Mouse (Mus musculus): ENCODE data around the gene Strn.
A peak's percentile ranks its signal among the peaks of the same experiment; 100 is the strongest.

Gene Strn

DNA sequence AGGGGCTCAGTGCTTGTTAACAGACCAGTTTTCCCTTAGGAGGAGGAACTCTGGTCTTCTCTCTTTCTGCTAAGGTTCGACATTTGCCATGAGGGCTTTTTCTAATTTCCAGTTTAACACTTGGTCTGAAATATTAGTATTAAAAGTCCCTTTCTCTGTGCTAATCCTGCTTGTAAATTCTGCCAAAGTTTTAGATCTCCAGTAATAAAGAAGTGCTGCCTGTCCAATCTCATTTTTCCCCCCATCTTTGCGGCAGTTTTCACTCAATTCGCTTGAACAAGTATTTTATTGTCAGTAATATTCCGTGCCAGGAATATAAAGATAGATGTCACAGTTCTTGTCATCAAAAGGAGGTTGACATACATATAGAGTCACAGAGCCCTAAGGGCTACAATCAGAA, at the start of gene Strn:
TSS of gene Strn (minus strand) at position 101 of the 400 bp plus-strand sequence.
- no peak for DNase-seq

DNA sequence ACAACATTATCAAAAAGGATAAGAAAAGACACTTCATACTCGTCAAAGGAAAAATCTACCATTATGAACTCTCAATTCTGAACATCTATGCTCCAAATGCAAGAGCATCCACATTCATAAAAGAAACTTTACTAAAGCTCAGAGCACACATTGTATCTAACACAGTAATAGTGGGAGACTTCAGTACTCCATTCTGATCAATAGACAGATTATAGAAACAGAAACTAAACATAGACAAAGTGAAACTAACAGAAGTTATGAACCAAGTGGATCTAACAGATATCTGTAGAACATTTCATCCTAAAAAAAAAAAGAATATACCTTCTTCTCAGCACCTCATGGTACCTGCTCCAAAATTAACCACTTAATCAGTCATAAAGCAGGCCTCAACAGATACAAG, 41.8 kb upstream of the Strn start:
- no peak for DNase-seq

GRCm38 (mm10) chr17:78772317-78772716, 35.3 kb upstream of the Strn start:
- no peak for DNase-seq

DNA sequence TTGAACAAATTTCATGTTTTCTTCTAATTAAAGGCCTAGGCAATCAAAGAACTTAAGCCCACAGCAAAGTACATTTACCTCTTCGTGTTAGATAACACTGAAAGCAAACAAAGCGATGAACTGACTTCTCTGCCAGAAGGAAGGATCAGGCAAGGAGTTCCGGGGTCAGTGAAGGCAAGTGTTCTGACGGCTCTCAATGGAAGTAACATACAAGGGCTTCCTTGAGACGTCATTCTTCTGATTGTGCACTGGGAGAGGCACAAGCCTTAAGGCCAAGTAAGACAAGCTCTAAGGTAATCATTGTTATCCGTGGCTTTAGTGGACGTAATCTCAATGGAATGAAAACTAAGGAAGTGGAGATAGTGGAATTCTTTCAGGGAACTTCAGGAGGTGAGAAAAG, 33.9 kb upstream of the Strn start:
- DNase-seq = no peak

GRCm38 (mm10) chr17:78769341-78769740, 32.3 kb upstream of the Strn start:
- no peak for DNase-seq

DNA sequence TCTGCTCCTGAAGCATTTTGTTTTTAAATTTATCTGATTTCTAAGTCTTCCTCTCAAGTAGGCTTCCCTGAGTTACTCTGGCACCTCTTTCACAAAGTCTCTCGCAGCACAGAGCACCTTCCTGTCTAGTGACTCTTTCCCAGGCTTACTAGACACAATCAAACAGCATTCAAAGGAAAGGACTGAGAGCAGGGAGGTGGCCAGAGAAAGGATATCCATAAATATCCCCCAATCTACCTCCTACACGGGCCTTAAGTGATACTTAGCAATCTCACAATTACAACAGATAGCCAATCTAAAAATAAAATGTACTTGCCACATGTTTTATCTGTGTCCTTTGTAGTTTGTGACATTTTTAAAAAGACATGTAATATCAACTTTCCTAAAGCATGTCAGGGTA, 31.9 kb upstream of the Strn start:
- no peak for DNase-seq

GRCm38 (mm10) chr17:78767546-78767945, 30.6 kb upstream of the Strn start:
- DNase-seq = no peak

DNA sequence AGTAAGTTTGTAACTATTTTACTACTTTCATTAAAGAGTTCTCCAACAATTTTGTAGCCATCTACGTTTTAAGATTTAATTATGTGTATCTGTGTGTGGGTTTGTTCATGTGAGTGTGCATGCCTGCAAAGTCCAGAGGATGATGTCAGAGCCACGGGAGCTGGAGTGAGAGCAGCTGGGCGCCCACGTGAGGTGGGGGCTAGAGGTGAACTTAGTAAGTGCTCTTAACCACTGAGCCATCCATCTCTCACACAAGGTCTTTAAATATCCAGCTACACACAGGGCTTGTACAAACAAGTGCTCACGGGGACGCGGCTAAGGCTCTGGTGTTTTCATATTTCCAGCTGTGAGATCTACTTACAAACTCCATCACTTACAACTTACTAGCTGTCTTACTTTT, 29.1 kb upstream of the Strn start:
- no peak for DNase-seq

GRCm38 (mm10) chr17:78763272-78763671, 26.3 kb upstream of the Strn start:
- no peak for DNase-seq

DNA sequence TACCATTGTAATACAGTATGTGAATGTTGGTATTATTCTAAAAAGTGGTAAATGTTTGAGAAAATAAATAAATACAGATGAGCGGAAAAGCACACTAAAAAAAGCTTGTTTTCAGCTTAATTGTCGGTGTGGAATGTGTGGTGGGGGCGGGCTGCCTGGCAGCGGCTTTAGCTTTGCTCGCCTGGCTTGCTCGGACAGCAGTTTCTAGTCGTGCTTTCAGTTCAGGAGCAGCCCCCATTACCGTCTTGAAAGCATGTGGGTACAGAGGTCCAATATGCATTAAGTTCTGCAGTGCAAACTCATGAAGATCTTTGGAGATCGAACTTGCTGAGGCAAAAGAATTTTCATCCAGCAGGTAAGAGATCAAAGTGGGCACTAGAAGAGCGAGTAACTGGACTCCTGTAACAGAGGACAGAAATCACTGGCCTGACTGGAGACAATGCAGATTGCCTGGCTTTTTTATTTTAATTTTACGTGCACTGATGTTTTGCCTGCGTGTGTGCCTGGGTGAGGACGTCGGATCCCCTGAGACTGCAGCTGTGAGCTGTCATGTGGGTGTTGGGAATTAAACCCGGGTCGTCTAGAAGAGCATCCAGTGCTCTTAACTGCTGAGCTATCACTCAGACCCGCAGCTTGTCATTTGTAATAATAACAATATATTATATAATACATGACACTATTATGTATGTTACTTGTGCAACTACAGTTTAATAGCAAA, 16.1 kb upstream of the Strn start:
- no peak for DNase-seq

DNA sequence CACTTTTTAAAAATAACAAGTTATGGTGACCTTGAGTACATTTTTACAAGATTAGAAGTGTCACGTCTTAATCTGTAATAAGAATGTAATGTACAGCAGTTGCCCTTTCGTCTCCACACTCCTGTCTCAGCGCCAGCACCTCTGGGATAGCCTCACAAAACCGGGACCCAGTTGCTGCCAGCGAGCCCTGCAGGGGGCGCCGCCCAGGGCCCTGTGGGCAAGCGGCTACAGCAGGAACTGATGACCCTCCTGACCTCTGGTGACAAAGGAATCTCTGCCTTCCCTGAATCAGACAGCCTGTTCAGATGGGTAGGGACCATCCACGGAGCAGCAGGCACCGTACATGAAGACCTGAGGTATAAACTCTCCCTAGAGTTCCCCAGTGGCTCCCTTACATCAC, 15.1 kb upstream of the Strn start:
- DNase-seq = no peak

DNA sequence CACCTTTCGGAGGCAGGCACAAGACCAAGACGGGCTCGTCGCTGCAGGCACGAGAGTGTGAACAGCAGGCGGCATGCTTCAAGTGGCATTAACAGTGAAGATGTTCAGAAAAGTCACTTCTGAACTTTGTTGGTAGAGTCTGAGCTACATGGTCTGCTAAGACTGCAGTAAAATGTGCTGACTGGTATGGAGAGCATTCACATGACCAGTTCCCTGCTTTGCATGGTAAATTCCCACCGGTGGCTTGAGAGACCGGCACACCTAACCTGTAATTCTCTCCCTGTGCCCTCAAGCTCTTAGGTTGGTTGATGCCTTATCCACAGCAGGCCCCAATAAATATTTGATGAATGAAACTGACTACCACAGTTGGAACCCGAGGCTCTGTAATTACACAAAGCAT, 11.4 kb upstream of the Strn start:
- DNase-seq = no peak

DNA sequence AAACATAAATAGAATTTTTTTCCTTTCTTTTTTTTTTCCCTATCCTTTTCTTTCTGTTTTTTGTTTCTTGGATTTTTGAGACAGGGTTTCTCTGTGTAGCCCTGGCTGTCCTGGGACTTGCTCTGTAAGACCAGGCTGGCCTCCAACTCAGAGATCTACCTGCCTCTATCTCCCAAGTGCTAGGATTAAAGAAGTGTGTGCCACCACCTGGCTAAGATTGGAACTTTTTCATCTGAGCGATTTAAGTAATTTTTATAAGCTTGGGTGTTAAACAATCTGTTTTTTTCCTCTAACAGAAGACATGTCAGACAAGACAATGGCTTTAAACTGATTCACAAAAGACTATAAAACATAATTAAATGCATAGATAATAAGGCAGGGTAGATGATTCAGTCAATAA, 1.4 kb upstream of the Strn start:
- no peak for DNase-seq

GRCm38 (mm10) chr17:78737771-78738170, 775 bp upstream of the Strn start:
- DNase-seq = no peak

GRCm38 (mm10) chr17:78736473-78736988, 465 bp downstream of the Strn start:
- DNase-seq = peak; percentile 100

- peak; percentile 40 for DNase-seq
Measured at GRCm38 (mm10) chr17:78735731-78736472, 1.1 kb downstream of the Strn start.

DNA sequence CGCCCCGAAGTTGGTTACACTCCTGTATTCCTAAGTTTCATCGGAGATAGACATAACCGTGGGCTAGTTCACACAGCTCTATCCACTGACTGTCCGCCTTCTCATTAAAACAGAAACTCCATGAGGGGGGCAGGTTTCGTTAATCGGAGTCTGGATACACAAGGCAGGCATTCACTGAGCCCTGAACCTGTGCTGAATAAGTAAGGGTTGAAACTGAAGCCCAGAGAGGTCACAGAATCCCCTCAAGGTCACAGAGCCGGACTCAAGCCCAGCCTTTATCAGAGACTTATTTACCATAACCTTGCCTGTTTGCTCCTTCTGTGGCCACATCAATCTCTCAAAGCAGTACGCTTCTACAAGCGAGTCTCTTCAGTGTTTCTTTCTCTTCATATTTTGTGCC, 2.2 kb downstream of the Strn start:
- DNase-seq = no peak

- DNase-seq = no peak
Measured at GRCm38 (mm10) chr17:78732056-78732455, 4.9 kb downstream of the Strn start.

DNA sequence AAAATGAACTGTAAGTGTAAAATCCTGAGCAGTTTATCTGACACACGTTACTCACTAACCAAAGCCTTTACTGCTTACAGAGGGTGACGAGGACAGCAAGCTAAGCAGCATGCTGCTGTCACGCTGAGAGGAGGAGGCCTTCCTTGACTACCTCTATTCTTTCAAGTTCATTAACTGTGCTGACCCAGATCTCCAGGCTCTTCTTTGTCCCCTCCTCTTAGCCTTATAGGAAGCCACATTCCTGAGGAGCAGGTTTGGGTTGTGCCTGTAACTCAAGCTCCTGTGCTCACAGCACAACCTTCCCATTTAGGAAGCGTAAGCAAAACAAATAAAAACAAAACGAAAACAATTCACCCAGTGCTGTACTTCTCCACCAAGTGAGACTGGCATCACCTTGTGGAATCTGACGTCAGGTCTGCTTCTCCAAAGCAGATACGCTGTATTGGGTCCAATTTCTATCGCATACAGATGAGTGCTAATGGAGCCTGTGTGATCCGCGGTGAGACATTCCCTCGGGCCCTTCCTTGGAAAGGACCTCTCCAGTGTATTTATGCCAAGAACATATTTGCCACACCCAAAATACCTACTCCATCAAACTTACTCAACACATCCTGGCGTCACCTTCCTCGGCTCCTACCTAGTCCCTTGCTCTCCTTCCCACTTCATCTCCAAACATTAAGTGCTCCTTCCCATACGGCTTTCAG, 10.1 kb downstream of the Strn start:
- DNase-seq = no peak

DNA sequence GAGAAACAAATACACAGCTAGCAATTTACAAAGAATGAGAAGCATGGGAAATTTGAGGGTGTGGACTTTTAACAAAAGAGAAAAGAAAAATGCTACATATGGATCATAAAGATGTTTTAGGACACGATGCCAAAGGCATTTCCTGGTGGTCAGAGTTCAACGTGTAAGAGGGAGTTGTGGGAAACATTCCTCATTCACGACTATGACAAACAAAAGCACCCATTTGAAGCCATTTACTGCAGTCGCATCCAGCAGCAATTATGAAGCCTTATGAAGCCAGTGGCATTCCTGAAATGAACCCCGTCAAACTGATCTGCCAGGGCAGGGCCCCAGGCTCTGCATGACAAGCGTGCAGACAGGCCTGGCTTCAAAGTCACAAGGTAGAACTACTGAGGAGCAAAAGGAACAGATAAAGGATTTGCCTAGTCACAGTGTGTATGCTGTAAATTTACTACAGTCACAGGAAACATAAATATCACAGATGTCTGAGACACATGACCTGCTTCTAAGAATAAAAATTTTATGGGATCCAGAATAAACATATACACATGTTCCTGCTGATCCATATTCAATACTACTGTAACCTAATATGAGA, 12.4 kb downstream of the Strn start:
- DNase-seq = no peak

- no peak for DNase-seq
Measured at GRCm38 (mm10) chr17:78721690-78722089, 15.3 kb downstream of the Strn start.

DNA sequence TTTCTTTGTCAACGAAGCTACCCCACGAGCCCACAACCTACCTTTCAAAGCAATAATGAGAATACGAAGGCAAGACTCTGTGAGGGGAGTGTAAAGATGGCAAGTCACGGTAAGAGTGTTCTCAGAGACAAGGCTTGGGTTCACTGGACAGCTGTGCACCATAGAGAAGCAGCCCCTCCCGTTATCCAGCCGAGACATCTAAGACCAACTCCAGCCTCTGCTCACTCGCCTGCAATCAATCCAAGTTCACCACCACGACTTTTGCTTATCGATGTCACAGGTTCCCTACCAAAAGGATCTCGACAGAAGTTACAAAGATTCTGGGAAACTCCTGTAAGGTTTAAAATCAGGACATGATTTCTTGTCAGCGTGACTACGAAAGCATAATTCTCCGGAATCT, 17.9 kb downstream of the Strn start:
- no peak for DNase-seq

- DNase-seq = no peak
Measured at GRCm38 (mm10) chr17:78710258-78710657, 26.7 kb downstream of the Strn start.
